Mouse (Mus musculus) right cerebral cortex, postnatal 14 days (tissue): ENCODE results near the gene Mettl16.
"Not testable (repeated sequence)": the region's sequence is repeated elsewhere in the genome, so short reads cannot be mapped to it uniquely, and the experiment has no call there.

Source experiments
- DNase-seq: peaks from one replicate; pipeline ENCODE4 v3.0.0; 2022

The Mettl16 gene

GRCm38 (mm10) chr11:74800658-74801057 is 30.0 kb downstream of the Mettl16 start:
- DNase-seq, result no peak

GRCm38 (mm10) chr11:74804081-74804627 is 33.5 kb downstream of the Mettl16 start:
- no peak for DNase-seq

- DNase-seq, result no peak
These were observed 36.7 kb downstream of the Mettl16 start for GRCm38 (mm10) chr11:74807246-74807882.

GRCm38 (mm10) chr11:74808251-74808853 is 37.7 kb downstream of the Mettl16 start:
- no peak for DNase-seq

GRCm38 (mm10) chr11:74810134-74810533 is 39.5 kb downstream of the Mettl16 start:
- DNase-seq, result no peak

GRCm38 (mm10) chr11:74811027-74811426 is 40.4 kb downstream of the Mettl16 start:
- DNase-seq, result not testable (repeated sequence)

- DNase-seq, result no peak
These were observed 40.9 kb downstream of the Mettl16 start for GRCm38 (mm10) chr11:74811538-74811937.

- DNase-seq, result no peak
These were observed 45.2 kb downstream of the Mettl16 start for GRCm38 (mm10) chr11:74815795-74816194.

GRCm38 (mm10) chr11:74820921-74821320 is 50.3 kb downstream of the Mettl16 start:
- no peak for DNase-seq

- DNase-seq, result no peak
These were observed 50.8 kb downstream of the Mettl16 start for GRCm38 (mm10) chr11:74821463-74821862.

- no peak for DNase-seq
These were observed 52.3 kb downstream of the Mettl16 start for GRCm38 (mm10) chr11:74822746-74823440.

GRCm38 (mm10) chr11:74826151-74826550 is 55.5 kb downstream of the Mettl16 start:
- DNase-seq, result no peak

- DNase-seq, result no peak
These were observed 56.1 kb downstream of the Mettl16 start for GRCm38 (mm10) chr11:74826702-74827101.

GRCm38 (mm10) chr11:74827791-74828403 is 57.3 kb downstream of the Mettl16 start:
- no peak for DNase-seq

GRCm38 (mm10) chr11:74828404-74828931 is 57.8 kb downstream of the Mettl16 start:
- DNase-seq, result no peak

GRCm38 (mm10) chr11:74828965-74829550 is 58.4 kb downstream of the Mettl16 start:
- DNase-seq, result no peak

GRCm38 (mm10) chr11:74829812-74830211 is 59.2 kb downstream of the Mettl16 start:
- peak; percentile 78 for DNase-seq

- peak; percentile 96 for DNase-seq
These were observed 59.9 kb downstream of the Mettl16 start, which contains the start of gene Mnt for GRCm38 (mm10) chr11:74830256-74831161. Gene Mnt (plus strand): TSS chr11:74830920.

GRCm38 (mm10) chr11:74831191-74831605 is 60.6 kb downstream of the Mettl16 start:
- DNase-seq, result peak; percentile 53

- DNase-seq, result peak; percentile 98
These were observed 61.2 kb downstream of the Mettl16 start for GRCm38 (mm10) chr11:74831606-74832451.
